Mouse (Mus musculus) stomach, embryonic 14.5 days (tissue): Measurements from ENCODE around the gene Leng9. TPM values are rescaled to one million over a fixed set of nuclear protein-coding genes. Genes with fewer than 3 reads are reported as not detected.

Experiments
- ATAC-seq: fragments of 200-750 bp; cut with Nextera tagmentation; 2 replicates; pipeline ENCODE4 v1.8.0; 2017; ENCODE audit warnings: low read depth, moderate TSS enrichment; ENCODE audit not compliant: insufficient number of reproducible peaks, insufficient read depth, low FRiP score
- H3K27ac ChIP-seq: fragments of 300-500 bp; sonication (generic); 2 replicates; pipeline ENCODE4 v1.5.1; 2014; ENCODE audit warnings: mild to moderate bottlenecking, low read length, moderate library complexity, mixed read lengths
- H3K27me3 ChIP-seq: fragments of 300-500 bp; sonication (generic); 2 replicates; pipeline ENCODE4 v1.6.1; 2014; ENCODE audit warnings: low read length, control low read depth, mixed read lengths; ENCODE audit not compliant: control insufficient read depth, insufficient read depth
- H3K36me3 ChIP-seq: fragments of 300-500 bp; sonication (generic); 2 replicates; pipeline ENCODE4 v1.6.1; 2014; ENCODE audit warnings: mild to moderate bottlenecking, control low read depth, low read length, moderate library complexity, mixed read lengths; ENCODE audit not compliant: control insufficient read depth, insufficient read depth
- H3K4me1 ChIP-seq: fragments of 300-500 bp; sonication (generic); 2 replicates; pipeline ENCODE4 v1.6.1; 2014; ENCODE audit warnings: low read length, control low read depth, mixed read lengths; ENCODE audit not compliant: control insufficient read depth, insufficient read depth
- H3K4me2 ChIP-seq: fragments of 300-500 bp; sonication (generic); replicated peaks from 2 replicates; pipeline ENCODE4 v1.6.1; 2014; ENCODE audit warnings: low read depth, low read length, control low read depth
- H3K4me3 ChIP-seq: fragments of 300-500 bp; sonication (generic); 2 replicates; pipeline ENCODE4 v1.5.1; 2014; ENCODE audit warnings: low read depth, low read length, control low read depth
- H3K9ac ChIP-seq: fragments of 300-500 bp; sonication (generic); replicated peaks from 2 replicates; pipeline ENCODE4 v1.6.1; 2014; ENCODE audit warnings: low read depth, mild to moderate bottlenecking, control low read depth, low read length, moderate library complexity, mixed read lengths
- H3K9me3 ChIP-seq: fragments of 300-500 bp; sonication (generic); 2 replicates; pipeline ENCODE4 v1.6.1; 2016; ENCODE audit warnings: low read depth, low read length, control low read depth; ENCODE audit not compliant: control insufficient read depth
- WGBS: fragments of 180-500 bp; shearing (Covaris S2); extraction: QIAGEN DNeasy Blood & Tissue Kit; methylation state at CpG from one replicate; pipeline ENCODE4 v1.1.7; 2014; 5-methylcytosine and 5-hydroxymethylcytosine counted together
- polyA plus RNA-seq: library from polyadenylated mRNA; unstranded; fragments of >200 nt; fragmentation: Nextera tagmentation; extraction: Ambion mirVana; gene quantifications from 2 replicates; pipeline ENCODE4 v1.2.1, GENCODE M21; 2014

Gene Leng9
- polyA plus RNA-seq, 1 experiment from 2014 or later: 1.9 TPM

- ATAC-seq: peak; percentile 51; the same call in 1 of the 2 replicates
- WGBS: under 1% methylated on average over 10 of the region's 10 CpGs
Measured at GRCm38 (mm10) chr7:4124315-4124759, 25.8 kb downstream of the Leng9 start.

GRCm38 (mm10) chr7:4123732-4124131 is 26.4 kb downstream of the Leng9 start:
- Histone ChIP-seq H3K36me3 (no peaks in the 10 kb centered on the region), H3K27me3 (0 out of 2 replicates have a peak, but pooled peaks cover 8% of the 10 kb centered on the region), H3K27ac (peak overlapping the region; percentile 6; the same call in 1 of the 2 replicates), H3K9me3 (no peaks in the 10 kb centered on the region), H3K4me2 (no peak overlapping the region), H3K9ac (no peak overlapping the region), H3K4me3 (no peak overlapping the region), H3K4me1 (peaks cover 7% of the 10 kb centered on the region; the same call in 1 of the 2 replicates)
- WGBS: 70% methylated on average over 1 of the region's 1 CpGs
- ATAC-seq: peak; percentile 25; the same call in 1 of the 2 replicates

More at GRCm38 (mm10) chr7:4124315-4124759, 25.8 kb downstream of the Leng9 start:
- H3K4me1 ChIP-seq: peaks cover 7% of the 10 kb centered on the region; the same call in 1 of the 2 replicates
- H3K36me3 ChIP-seq: no peaks in the 10 kb centered on the region
- 0 out of 2 replicates have a peak, but pooled peaks cover 5% of the 10 kb centered on the region for H3K27me3 ChIP-seq
- peak overlapping the region; percentile 6; the same call in 1 of the 2 replicates for H3K27ac ChIP-seq
- peak overlapping the region; percentile 8; the same call in 1 of the 2 replicates for H3K4me2 ChIP-seq
- H3K4me3 ChIP-seq: no peak overlapping the region
- no peaks in the 10 kb centered on the region for H3K9me3 ChIP-seq
- H3K9ac ChIP-seq: no peak overlapping the region

GRCm38 (mm10) chr7:4122783-4123182 is 27.4 kb downstream of the Leng9 start:
- Histone ChIP-seq H3K4me3 (no peak overlapping the region), H3K4me1 (peaks cover 7% of the 10 kb centered on the region; the same call in 1 of the 2 replicates), H3K4me2 (no peak overlapping the region), H3K9ac (no peak overlapping the region), H3K9me3 (no peaks in the 10 kb centered on the region), H3K27me3 (0 out of 2 replicates have a peak, but pooled peaks cover 11% of the 10 kb centered on the region), H3K36me3 (no peaks in the 10 kb centered on the region), H3K27ac (no peak overlapping the region)
- ATAC-seq: no peak
- 88% methylated on average over 10 of the region's 10 CpGs for WGBS

- H3K4me3 ChIP-seq: no peak overlapping the region
- H3K9me3 ChIP-seq: no peaks in the 10 kb centered on the region
- H3K27ac ChIP-seq: no peak overlapping the region
- no peak overlapping the region for H3K9ac ChIP-seq
- no peak for ATAC-seq
- H3K36me3 ChIP-seq: no peaks in the 10 kb centered on the region
- peaks cover 7% of the 10 kb centered on the region; the same call in 1 of the 2 replicates for H3K4me1 ChIP-seq
- 50% methylated on average over 11 of the region's 11 CpGs for WGBS
- H3K4me2 ChIP-seq: no peak overlapping the region
- 0 out of 2 replicates have a peak, but pooled peaks cover 11% of the 10 kb centered on the region for H3K27me3 ChIP-seq
Measured at GRCm38 (mm10) chr7:4122076-4122768, 28.0 kb downstream of the Leng9 start.

- H3K9me3 ChIP-seq: no peaks in the 10 kb centered on the region
- no peak for ATAC-seq
- H3K9ac ChIP-seq: no peak overlapping the region
- peaks cover 7% of the 10 kb centered on the region; the same call in 1 of the 2 replicates for H3K4me1 ChIP-seq
- no peaks in the 10 kb centered on the region for H3K36me3 ChIP-seq
- H3K27ac ChIP-seq: no peak overlapping the region
- WGBS: 21% methylated on average over 18 of the region's 19 CpGs
- H3K4me3 ChIP-seq: peak overlapping the region; percentile 39
- 0 out of 2 replicates have a peak, but pooled peaks cover 11% of the 10 kb centered on the region for H3K27me3 ChIP-seq
- H3K4me2 ChIP-seq: peak overlapping the region; percentile 68
Measured at GRCm38 (mm10) chr7:4119976-4120921, 29.9 kb downstream of the Leng9 start.

- Histone ChIP-seq H3K27ac (no peak within 1 kb of the TSS), H3K9ac (0 out of 2 replicates have a peak within 1 kb of the TSS, but pooled peaks have one; percentile 33), H3K27me3 (0 out of 2 replicates have a peak, but pooled peaks cover 11% of the 10 kb centered on the region), H3K4me3 (peak within 1 kb of the TSS; percentile 39), H3K9me3 (no peaks in the 10 kb centered on the region), H3K4me2 (peak within 1 kb of the TSS; percentile 68), H3K4me1 (peaks cover 7% of the 10 kb centered on the region; the same call in 1 of the 2 replicates), H3K36me3 (no peaks in the 10 kb centered on the region)
- under 1% methylated on average over 30 of the region's 37 CpGs for WGBS
- ATAC-seq: 0 out of 2 replicates have a peak, but pooled peaks have one; percentile 40
Measured at GRCm38 (mm10) chr7:4119344-4119902, 30.8 kb downstream of the Leng9 start, which contains the start of gene Ttyh1. Ttyh1 (plus strand) TSS chr7:4119408.

- H3K27ac ChIP-seq: no peak overlapping the region
- H3K9ac ChIP-seq: no peak overlapping the region
- H3K4me2 ChIP-seq: no peak overlapping the region
- no peaks in the 10 kb centered on the region for H3K4me1 ChIP-seq
- 66% methylated on average over 8 of the region's 8 CpGs for WGBS
- H3K4me3 ChIP-seq: no peak overlapping the region
- H3K36me3 ChIP-seq: no peaks in the 10 kb centered on the region
- ATAC-seq: no peak
- 0 out of 2 replicates have a peak, but pooled peaks cover 11% of the 10 kb centered on the region for H3K27me3 ChIP-seq
- no peaks in the 10 kb centered on the region for H3K9me3 ChIP-seq
Measured at GRCm38 (mm10) chr7:4117050-4117814, 32.9 kb downstream of the Leng9 start.
